Mouse (Mus musculus) right cerebral cortex, adult 2 months (tissue): Measurements from ENCODE around the gene Uqcc1.

Source experiments
- DNase-seq, 2 experiments: peaks; one replicate each; pipeline ENCODE4 v3.0.0; 2021 to 2022; ENCODE audit warnings: low spot score in 2 of 2

Gene Uqcc1

DNA sequence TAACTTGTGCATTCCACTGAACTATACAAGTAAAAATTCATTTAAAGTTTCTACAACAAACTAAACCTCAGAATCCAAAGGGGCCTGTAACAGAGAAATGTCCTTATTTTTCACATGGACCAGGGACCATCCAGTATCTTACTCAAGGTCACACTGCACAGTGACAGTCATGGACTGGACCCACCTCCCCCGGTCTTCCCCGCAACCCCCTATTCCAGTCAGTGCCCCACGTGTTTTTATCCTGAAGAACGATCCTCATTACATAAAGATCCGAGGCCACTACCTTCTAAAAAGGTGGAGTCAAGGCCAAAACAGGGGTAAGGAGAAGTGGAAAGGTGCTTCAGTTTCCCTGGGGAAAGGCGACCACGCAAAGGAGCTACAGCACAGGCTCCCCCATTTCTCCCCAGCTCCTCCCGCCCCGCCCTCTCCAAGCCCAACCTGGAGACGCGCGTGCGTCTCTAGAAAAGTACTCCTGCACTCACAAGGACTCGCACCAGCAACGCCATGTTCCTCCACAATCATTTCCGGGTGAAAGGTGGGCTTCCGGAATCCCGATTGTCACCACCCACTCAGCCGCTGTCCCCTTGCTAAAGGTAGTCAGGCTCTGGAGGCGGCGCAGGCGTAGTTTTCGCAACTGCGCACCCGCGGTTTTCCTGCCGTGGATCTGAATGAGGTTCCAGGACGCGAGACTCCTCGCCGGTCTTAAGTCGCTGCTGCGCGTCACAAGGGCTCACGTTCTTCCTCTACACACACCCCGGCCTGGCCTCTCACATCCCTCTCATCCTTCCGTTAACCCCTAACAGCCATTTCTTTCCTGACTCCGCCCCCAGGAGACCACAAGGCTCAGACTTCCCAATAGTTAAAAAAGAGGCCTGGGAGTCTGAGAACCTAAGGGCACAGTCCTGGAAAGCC lies at the start of gene Uqcc1:
Gene Uqcc1 (minus strand): TSS at position 780 of the 912 bp plus-strand sequence.
- DNase-seq = peak; percentile 98

DNA sequence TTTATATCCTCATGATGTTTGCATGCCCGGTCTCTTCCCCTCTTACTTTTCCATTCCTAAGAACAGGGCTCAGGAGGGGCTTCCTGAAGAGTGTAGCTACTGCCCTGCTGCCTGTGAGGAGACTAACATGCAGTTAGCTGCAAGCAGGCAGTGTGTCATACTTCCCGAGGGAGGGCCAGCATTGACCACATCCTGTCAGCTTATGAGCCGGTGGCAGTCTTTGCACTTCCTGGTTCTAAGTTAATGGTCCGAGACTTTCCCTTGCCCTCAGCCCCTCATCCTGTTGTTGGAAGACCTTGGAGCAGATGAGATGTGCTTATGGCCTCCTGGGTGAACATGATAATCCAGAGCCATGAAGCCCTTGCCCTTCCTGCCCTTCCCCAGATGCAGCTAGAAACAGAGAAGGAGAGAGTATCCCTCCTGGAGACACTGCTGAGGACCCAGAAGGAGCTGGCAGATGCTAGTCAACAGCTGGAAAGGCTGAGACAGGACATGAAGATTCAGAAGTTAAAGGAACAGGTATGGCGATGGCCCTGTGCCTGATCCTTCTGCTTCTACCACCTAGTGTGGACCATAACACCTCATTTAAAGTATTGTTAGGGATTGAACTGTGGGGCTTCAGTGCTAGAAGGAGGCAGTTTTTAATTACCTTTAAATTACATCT lies 49.4 kb upstream of the Uqcc1 start:
- DNase-seq = no peak

DNA sequence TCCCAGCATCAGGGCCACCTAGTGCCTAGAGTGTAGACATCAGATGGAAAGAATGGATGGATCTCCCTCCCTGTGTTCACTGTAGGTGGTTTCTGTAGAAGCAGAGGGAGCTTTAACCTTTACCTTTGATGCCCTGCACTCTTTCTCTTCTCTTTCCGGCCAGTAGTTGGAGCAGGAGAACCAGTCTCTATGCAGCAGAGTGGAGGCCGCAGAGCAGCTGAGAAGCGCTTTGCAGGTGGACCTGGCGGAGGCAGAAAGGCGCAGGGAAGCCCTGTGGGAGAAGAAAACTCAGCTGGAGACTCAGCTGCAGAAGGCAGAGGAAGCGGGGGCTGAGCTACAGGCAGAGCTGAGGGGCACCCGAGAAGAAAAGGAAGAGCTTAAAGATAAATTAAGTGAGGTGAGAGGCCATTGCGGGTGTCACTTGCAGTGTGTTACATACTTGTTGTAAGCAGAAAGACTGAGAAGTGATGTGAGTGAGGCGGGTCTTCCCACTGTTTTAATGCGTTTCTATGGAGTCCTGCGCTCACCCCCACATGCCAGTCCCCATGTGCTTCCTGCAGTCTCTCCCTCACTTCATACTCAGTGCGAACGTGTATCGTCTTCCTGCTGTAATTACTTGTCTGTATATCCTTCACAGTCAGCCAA lies 44.1 kb upstream of the Uqcc1 start:
- DNase-seq = peak; percentile 28 to 31

DNA sequence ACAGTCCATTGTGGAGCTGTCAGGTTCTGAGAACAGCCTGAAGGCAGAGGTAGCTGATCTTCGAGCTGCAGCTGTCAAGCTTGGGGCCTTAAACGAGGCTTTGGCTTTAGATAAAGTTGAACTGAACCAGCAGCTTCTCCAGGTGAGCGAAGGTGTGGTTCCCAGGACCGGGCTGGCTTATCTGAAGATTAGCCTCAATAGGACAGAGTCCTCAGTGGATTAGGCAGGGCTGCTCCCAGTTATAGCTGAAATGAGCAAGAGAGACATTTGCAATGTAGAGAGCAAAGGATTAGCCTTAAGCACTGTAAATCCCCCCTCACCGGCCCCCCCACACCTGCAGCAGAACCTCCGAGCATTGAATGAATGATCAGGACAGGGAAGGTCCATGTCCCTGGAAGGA lies 43.2 kb upstream of the Uqcc1 start:
- no peak for DNase-seq

DNA sequence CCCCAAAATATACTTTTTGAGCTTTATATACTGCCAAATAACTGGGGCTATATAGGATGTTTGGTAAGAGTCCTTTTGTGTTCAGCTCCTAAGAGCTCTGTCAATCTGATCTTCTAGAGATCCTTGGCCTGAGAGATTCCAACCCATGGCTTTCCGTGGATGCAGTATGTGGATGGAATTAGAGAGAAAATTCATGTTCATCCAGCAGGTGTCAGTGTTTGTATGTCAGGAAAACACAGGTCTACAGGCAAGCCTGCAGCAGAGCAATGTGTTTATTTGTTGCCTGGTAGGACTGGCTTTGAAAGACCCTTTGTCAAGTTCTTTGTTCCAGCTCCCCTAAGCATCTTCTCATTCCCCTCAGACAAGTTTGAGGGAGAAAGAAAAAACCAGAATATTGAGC lies 32.9 kb upstream of the Uqcc1 start:
- DNase-seq = no peak

DNA sequence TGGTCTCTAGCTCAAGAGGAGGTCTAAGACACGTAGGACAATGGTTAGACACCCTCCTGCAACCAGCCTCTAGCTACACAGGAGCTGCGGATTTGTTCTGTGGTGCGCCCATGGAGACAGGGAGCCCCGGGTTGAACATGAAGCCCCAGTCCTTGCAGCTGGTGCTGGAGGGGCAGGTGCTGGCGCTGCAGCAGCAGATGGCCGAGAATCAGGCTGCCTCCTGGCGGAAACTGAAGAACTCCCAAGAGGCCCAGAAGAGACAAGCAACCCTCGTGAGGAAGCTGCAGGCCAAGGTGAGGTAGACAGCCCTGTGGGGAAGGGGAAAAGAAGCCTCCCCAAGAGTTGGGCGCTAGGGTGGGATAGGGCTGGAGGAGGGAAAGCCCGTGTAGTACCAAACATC lies 31.8 kb upstream of the Uqcc1 start:
- no peak for DNase-seq

DNA sequence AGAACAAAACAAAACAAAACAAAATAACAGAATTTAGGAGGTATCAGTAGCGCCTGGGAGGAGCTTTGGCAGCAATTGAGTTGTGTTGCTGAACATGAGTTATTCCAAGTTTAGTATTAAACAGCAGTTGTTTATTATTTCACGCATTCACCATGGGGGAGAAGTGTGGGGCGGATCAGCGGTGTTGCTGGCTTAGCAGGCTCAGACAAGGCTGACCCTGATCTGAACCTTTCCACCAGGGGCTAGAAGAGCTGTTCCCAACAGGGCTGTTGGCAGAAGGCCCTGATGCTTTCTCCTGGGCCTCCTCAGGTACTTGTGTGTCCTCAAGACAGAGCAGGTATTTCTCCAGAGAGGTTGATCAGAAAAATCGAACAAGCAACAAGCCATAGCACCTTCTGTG lies 29.9 kb upstream of the Uqcc1 start:
- DNase-seq = no peak

DNA sequence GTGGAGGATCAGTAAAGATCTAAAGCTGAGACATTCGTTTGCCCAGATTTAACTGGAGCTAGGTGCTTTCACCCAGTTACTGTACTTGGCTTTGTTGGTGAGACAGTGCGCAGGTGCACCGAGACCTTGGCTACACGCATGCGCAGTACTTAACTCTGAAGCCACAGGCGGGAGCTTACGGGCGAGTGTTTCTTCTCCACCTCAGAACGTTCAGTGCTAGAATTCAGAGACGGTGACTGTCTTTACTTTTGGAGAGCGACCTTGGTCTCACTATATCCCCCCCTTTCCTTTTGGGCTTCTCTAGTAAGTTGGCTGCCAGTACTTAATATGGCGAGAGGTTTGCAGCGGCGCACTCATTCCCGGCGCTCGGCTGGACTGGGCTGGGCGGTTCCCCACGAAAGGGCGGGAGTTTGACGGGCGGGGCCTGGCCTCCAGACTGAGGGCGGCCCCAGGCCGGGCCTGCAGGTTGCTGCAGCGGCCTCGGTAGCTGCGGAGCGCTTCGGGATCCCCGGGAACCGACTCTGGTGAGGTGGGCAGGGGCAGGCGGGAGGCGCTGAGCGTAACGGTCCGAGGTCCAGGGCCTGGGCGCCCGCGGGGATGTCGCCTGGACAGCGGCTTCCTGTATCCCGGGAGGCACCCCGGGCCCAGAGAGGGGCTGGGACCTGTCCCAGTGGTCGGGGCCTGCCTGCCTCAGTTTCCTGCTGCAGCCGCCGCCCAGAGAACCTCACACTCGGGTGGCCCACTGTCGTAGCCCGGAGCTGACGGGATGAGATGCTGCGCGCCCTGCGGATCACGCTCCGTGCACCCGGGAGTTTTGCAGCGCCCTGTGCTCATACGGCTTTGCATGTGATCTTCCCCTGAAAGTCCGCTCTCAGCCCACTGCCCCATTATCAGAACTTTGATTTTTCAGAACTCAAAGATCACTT lies 26.3 kb upstream of the Uqcc1 start, which contains the start of gene Cep250:
Gene Cep250 (plus strand): TSS at position 325 of the 926 bp plus-strand sequence.
- peak; percentile 87 for DNase-seq

DNA sequence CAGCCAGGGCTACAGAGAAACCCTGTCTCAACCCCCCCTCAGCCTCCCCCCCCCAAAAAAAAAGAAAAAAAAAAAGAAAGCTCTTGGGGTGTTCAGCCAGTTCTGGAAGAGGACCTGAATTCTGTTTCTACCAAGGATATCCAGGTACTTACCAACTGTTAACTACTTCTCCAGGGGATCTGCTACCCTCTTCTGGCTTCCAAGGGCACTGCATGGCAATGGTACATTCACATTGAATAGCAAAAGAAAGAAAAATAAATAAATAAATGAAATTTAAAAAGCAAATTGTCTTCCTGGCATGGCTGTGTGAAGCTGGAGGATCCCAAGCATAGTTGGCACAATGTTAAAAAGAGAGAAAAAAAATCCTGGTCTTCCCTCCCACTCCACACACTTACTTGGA lies 21.9 kb upstream of the Uqcc1 start:
- DNase-seq = peak; percentile 76 to 78

DNA sequence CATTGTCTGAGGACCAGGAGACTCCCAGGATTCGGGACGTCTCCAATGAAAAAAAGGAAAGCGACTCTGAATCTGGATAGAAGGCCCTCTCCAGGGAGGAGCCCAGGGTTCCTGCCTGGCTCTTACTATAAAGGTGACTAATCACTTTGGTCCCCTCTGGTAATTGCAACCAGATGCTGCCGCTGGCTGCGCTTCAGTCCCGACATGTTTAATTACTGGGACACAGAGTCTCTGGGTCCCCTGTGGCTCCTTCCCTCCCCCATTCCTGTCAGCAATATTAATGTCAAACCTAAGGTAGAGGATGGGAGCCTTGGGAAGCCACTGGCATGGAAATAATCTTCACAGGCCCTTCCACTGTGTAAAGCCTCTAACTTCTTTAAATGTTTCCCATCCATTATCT lies 19.3 kb upstream of the Uqcc1 start:
- no peak for DNase-seq

DNA sequence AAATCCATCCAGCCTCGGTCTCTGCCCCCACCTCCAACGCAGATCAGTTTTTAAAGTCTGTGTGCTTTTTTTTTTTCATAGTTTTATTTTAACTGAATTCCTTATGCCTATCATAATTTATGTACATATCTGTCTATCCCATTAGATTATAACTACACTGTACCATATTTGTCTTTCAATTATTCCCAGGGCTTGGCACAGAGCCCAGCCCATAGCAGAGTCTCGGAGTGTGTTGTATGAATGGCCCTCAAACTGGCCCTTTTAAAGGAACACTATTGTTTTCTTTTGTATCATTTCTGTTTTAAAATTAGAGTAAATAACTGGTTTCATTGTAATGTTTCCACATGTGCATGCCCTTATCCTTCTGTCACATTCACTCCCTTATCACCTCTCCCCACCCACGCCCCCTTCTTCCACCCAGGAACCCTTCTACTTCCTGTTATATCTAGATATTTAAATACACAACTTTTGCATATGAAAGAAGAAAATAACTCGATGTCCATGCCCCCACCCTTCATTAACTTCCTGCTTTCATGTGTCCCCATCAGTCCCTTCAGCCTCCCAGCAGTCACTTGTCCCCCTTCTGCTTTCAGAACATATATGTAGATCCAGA lies 17.4 kb upstream of the Uqcc1 start:
- no peak for DNase-seq

DNA sequence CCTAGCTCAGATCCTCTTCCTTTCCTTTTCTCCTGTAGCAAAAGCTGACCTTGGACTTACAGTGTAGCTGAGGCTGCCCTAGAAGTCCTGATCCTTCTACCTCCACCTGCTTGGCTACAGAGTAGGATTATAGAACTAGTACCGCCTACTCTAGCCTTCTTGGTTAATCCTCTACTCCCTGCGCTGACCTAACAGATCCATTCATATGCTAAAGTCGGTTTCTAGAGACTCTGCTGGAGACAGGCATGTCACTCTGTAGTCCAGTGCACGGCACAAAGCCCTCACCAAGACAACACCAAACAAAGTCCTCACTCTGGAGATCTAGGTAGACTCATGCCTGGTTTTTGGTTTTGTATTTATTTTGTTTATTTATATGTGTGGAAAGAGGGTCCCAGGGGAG lies 16.4 kb upstream of the Uqcc1 start:
- DNase-seq = no peak

DNA sequence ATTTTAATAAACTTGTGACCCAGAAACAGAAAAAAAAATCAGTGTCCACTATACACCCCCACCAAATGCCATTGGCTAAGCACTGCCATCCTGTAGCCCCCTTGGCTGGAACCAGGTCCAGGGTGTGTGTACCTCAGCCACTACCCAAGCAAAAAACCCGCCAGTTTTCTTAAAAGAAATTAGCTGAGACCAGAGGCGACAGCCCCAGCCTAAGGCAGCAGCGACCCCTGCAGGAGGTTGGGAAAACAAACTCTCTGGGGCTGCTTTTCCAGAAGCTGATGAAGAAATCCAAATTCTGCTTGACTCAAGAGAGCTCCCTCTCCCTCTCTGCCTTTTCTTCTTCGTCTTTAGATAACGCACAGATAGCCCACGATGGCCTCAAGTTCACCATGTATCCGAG lies 16.0 kb upstream of the Uqcc1 start:
- peak; percentile 51 to 73 for DNase-seq

DNA sequence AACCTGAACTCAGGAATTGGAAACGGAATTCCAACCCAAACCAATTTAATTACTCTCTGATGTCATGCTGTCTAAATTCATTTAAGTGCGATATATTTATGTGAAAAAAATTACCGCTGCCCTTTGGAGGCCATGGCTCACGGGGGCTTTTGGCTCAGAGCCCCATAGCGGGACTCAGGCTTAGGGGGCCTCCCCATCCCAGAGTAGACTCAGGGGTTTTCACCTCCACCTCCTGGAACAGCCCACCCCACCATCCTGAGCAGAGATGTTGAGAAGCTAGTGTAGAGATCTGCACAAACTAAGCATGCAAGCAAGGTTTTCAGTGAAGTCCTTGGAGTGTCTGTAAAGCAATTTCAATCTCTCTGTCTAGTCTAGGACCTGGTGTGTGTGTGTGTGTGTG lies 15.5 kb upstream of the Uqcc1 start:
- DNase-seq = no peak

DNA sequence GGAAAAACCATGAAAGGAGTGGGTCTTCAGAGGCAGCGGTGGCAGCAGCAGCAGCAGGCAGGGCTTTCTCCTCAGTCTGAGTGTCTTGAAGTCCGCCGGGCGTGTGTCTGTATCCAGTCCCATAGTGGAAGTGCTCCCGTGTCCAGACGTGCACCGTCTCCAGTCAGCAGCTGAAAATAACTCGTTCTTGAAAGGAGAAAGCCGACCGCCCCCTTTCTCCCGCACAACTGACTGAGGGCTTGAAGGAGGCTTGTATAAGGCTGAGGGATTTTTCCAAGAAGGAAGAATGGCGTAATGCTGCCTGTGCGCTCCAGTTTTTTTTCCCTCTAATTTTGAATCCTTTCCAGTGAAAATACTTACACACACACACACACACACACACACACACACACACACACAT lies 15.0 kb upstream of the Uqcc1 start, which contains the start of gene Gdf5:
Gene Gdf5 (minus strand): TSS at position 244 of the 400 bp plus-strand sequence.
- DNase-seq = peak; percentile 41 to 60

DNA sequence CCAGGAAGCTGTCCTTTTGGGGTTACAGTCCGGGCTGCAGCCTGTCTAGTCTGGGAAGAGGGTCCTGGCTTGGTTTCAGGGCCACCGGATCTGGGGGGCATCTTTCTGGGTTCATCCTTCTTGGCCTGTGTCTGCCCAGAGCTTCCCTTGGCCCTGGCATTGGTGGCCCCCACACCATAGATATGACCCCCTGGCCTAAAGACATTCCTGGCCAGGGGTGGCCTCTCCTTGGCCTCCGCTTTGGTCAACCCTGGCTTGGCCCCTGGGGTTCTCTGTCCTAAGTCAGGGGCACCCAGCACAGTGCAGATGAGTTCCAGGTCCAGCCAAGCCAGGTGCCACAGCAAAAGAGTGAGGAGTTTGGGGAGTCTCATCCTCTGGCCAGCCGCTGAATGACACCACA lies 14.6 kb upstream of the Uqcc1 start:
- no peak for DNase-seq

DNA sequence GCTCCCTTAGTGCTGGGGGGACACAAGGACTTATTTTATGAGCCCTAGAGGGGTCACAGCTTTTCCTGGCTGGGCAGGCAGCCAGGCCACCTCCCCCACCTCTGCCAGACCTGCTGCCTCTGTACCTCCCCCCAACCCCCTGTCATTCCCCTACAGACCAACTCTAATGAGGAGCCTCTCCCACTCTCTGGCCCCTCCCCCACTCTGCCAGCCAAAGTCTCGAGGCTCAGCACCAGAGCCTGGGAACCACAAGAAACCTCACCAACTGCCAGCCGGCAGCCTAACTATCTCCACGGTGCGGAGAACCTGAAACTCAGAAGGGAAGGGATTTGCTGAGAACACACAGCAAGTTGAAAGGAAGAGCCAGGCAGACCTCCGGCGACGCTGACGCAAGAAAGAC lies 13.4 kb upstream of the Uqcc1 start:
- DNase-seq = no peak

DNA sequence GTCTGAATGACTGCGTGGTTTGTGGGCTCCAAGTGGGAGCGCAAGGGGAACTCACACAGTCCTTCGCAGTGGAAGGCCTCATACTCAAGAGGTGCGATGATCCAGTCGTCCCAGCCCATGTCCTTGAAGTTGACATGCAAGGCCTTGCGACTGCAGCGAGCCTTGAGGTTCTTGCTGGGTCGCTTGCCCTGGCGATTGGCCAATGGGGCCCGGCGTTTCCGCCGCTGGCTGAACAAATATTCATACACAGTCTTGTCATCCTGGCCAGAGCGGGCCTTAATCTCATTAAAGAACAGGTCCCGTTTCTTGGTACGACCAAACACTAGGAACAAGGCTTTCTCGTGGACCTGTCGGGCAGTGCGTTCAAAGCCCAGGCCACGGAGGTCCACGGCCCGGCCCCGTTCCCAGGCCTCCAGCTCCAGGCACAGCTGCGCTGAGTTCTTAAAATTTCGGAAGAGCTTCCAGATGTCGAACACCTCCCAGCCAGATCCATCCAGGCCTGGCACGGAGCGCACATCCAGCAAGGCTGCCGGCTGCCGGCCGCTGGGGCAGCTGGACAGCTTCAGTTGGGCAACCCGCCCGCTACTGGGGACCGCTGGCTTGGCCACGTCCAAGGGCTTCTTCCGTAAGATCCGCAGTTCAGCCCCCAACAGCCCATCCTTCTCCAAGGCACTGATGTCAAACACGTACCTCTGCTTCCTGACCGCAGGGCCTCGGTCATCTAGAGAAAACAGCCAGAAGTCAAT lies 11.8 kb upstream of the Uqcc1 start:
- DNase-seq = no peak

DNA sequence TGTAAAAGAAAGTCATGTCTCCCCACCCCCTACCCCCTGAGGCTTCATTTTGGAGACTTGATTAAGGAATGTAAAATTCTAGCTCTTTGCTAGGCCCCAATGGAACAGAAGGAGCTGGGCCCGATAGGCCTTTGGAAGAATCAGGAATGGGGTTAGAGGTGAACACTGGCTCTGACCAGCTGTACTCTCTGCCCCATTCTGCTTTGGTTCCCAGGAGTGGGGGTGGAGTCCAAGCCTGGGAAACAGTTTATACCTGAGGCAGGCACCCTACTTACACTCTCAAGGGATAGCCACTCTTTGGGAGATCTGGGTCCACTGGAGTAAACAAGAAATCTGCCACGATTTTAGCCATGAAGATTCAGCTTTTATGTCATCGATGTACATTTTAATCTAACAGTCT lies 10.6 kb upstream of the Uqcc1 start, which contains the start of gene Gm15557:
Gene Gm15557 (plus strand): TSS at position 48 of the 400 bp plus-strand sequence.
- no peak for DNase-seq

DNA sequence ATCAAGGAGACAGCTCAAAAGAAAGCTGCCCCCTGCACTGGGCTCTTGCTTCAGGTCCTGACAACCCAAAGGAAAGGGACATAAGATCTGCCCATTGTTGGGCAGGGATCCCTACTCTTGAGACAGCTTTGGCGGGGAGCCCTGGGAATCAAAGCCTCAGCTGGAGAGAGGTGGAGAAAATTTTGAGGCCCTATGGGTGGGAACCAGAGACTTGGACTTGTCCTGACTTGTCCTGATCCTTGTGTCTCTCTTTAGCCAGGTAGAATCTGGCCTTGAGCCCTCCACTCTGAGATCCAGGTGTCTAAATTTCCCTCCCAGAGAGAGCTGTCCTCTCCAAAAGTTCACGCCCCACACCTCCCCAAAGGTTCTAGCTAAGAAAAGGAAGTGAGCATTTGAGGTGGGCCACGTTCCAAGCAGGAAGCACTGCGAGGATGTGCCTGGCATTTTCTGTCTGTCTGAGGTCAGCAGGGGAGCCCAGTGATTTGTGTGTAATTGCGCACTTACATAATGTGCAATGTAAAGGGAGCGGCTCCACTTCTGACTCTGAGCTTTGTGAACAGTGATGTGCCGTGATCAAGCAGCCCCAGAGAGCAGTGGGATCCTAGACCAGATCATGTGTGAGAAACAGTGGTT lies 9.9 kb upstream of the Uqcc1 start:
- DNase-seq = no peak
